Mouse (Mus musculus) left cerebral cortex, adult 8-10 months (tissue): ENCODE data around the gene Sema3g. TPM values are rescaled to one million over a fixed set of nuclear protein-coding genes. Genes with fewer than 3 reads are reported as not detected.
A peak's percentile ranks its signal among the peaks of the same experiment; 100 is the strongest.

ENCODE experiments used
- DNase-seq, 2 experiments: peaks; one replicate each; pipeline ENCODE4 v3.0.0; 2022; ENCODE audit warnings: low spot score in 2 of 2
- total RNA-seq, 4 experiments: library from RNA; stranded (reverse); gene quantifications; 2 replicates each; pipeline ENCODE4 v1.2.4; 2022

The Sema3g gene
- total RNA-seq, 4 experiments from 2014 or later = 5.0 to 6.0 (median 5.7) TPM

DNA sequence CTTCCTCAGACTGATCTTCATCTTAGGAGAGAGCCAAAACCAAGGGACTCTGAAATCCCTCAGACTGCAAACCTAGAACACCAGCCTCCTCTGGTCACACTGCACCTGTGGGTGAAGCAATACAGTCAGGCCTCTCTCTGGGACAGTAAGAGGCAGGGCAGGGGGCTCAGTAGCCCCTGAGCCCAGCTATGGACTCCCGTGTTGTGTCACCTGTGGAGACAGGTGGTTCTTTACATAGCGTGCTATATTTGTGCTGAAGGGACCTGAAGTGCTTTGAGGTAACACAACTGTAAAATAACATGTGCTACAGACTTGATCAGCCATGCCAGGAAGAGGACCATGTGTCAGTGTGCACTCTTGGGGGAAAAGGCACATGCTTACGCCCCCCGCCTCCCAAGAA, 22.1 kb upstream of the Sema3g start:
- DNase-seq = no peak

DNA sequence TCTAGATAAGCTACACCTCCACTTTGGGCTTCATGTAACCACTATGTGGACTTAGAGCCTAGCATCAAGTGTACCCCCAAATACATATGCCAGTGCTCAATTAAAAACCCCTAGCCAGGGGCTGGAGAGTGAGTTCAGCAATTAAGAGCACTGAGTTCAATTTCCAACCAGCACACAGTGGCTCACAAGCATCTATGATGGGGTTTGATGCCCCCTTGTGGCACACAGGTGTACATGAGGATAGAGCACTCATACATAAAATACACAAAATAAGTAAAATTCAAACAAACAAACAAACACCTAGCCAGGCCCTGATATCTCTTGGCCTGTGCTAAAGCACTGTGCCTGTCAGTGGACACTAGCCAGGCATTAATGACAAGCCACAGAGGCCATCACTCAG, 21.7 kb upstream of the Sema3g start:
- no peak for DNase-seq

DNA sequence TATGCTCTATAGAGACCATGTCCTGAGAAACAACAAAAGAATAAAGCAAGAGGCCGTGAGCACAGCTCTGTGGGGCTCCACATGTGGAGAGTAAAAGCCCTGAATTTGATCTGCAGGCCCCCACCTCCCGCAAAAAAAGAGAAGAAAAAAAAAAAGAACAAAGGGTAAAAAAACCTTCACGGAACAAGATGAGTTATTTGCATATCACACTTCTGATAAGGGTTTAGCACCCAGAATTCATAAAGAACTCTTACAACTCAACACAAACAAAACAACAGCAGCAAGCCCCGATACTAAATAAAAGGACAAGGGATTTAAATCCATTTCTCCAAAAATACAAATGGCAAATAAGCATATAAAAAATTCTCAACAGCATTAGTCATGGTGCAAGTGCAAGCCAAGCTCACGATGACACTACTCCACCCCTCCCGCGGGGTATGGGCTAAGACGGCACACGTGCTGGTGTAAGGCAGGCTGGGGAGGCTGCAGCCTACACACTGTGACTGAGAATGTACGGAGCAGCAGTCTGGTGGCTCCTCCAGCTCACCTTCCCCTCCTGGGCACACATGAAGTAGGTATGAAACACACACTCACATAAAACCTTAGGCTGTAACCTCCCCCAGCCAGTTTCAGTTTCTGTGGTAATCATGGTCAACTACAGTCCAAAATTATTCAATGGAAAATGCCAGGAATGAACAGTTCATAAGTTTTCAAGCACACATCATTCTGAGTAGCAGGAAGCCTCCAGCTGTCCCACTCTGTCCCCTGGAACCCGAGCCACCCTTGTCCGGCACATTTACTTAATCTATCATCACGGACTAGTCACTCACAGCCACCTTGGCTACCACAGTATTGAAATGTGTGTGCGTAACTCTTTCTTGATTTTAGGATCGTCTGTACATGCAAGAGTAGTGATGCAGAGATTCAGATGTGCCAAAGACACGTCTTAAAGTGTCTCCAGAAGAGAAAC, 19.8 kb upstream of the Sema3g start:
- peak in 1 of 2 experiments; percentile 71 for DNase-seq

DNA sequence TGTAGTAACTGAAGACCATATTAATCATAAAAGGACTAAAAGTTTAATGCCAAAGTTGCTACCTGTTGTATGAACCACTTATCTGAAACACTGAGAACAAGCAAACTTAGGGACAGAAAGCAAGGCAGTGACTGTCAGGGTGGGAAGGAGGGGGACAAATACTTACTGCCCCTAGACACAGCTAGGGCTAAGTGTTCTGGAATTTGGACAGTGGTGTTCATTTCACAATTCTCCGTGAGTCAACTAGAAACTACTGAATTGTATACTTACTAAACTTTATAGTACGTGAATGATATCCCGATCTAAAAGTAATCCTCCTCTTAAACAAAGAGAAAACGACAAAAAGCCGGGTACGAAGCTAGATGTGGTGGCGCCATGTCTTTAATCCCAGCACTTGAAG, 18.1 kb upstream of the Sema3g start:
- no peak for DNase-seq

DNA sequence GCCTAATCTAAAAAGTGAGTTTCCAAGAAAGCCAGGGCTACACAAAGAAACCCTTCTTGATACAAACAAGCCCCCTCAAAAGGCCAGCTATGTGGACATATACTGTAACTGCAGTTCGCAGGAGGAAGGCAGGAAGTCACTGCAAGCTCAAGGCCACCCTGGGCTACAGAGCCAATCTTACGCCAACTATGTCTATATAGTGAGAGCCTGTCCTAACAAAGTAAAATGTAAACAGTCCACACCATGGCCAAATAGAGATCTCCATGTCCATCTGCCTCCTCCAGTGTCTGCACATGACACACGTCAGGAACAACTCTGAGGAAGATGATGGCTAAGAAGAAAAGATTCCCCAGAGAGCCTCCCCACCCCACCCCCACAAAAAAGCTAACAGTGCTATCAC, 17.6 kb upstream of the Sema3g start:
- DNase-seq = no peak

DNA sequence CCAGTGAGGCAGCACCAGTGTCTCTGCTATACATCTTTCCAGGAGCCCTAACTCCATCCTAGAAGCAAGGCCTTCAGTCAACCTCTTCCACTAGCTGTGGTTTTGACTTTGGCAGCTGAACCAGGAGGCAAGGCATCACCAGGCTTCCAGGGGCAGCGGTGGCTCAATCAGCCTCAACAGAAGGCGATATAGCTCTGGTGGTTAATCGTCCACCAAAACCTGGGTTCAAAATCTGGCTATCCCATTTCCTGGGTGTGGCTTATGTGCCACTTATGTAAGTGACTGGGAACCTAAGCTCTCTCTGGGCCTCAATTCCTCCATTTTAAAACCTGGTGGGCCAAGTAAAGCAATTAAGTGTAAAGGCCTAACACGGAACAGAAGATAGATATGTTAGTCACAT, 12.8 kb upstream of the Sema3g start:
- DNase-seq = no peak

DNA sequence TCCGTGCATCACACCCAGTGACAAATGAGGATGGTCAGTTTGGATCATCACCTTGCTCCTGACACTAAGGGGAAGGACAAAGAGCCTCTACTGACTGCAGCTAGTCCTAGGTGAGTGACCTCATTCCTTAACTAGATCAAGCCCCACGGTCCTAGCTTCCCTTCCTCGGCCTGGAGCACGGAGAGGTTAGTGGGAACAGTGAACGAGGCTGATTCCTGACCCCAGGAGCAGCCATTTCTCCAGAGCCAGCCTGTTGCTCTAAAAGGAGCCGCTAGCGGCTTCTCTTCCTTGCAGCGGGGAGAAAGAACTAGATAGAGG, 12.5 kb upstream of the Sema3g start:
- no peak for DNase-seq

DNA sequence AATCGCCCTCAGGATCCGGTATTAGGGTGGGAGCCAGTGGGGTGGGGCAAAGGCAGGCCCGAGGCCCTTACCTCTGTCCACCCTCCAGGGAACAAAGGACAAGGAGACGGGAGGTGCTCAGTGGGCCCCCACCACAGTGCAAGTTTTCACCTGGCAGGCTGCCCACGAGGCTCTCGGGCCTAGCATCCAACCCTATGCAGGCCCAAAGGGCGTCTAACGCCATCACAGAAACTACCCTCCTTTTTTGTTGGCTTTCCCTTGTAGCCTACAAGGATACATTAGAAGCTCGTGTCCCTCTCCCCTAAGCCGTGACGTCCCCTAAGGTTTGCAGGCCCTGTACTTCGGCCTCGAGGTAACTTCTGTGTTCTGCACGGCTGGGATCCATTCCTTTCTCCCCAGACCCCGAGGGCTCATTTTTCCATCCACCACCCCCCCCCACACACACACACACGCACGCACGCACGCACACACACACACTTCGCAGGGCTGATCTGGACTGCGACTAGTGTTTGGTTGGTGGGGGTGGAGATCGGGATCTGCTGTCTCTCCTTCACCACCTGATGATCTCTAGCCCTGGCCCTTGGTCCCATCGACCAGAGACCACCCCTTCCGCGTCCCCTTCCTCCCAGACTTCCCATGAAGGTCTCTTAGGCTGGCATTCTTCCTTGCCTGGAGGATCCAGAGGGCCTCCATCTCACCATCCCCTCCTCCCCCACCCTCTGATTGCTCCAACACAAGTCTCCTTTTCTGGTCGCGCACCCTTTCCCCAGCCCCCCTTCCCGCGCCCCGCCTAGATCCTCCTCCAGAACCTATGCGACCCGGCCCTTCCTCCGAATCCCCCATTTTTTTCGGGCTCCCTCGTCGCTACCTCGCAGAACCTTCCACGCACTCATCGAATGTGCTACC, 11.8 kb upstream of the Sema3g start:
- DNase-seq = no peak

DNA sequence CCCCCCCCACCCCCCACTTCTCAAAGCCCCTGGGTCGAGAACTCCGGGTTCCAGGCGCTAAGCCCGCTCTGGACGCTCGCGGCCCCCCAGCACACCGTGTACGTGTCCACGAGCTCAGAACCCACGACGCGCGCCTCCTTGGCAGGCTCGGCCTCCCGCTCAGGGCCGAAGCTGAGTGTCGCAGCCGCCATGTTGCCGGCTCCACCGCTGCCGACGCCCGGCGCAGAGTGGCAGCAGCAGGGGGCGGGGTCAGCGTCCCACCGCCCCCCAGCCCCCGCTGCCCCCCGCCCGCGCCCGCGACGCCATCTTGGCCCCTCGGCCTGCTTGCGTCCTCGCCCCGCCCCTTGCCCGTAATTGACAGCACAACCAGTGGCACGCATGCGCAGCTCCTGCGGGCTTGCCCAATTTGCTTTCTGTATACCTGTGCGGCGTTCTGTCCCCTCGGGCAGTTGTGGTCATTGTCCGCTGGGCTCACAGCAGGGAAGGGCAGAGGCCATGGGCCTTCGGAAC, 11.1 kb upstream of the Sema3g start:
- DNase-seq = peak; percentile 87 to 93

DNA sequence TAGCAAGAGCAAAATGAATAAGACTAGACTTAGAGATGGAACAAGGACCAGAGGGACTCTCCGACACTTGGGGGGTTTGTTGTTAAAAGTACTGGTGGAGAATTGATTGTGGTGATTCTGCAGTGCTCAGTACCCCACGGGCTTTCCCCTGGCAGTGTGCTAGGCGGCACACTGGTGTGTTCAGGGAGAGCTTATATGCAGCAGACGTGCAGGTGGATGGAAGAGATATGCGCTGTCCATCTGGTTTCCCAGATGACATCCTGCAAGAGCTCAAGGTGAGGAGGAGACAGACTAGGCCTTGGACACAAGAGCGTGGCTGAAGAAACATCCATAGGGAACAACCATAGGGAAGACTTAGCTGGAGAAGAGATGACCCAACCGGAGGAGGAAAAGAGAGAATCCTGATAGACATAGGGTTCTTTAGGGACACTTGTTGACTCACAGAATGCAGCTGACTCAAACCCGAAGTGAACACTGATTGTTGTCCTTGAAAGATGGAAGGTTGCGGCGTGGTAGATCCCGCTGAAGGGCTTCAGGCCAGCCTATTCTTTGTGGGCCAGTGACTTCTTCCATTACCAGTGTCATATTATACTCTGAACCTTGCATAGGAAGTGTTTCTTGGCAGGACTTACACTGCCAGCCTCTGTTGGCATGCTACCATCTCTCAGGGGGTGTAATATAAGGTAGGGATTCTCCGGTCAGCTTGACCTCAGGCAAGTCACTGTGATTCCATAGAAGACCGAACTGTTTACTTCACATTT, 10.4 kb upstream of the Sema3g start:
- DNase-seq = no peak

DNA sequence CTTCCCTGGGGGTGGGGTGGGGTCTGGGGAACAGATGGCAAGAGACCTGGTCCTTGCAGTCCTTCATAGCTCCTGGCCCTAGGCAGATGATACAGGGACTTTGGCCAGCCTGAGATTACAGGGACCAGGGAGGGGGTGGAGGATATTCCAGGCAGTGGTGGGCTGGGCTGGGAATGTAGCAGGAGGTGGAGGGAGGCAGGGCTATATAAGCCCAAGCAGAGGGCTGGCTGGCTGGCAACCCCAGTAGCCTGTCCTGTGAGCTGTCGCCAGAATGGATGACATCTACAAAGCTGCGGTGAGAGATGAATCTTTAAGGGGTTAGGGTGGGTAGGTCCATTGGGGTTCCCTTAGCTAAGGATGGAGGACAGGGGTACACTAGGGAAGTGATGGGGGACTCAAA, 9.6 kb upstream of the Sema3g start, which contains the start of gene Tnnc1:
TSS of gene Tnnc1 (plus strand) at position 229 of the 400 bp plus-strand sequence.
- DNase-seq = no peak

DNA sequence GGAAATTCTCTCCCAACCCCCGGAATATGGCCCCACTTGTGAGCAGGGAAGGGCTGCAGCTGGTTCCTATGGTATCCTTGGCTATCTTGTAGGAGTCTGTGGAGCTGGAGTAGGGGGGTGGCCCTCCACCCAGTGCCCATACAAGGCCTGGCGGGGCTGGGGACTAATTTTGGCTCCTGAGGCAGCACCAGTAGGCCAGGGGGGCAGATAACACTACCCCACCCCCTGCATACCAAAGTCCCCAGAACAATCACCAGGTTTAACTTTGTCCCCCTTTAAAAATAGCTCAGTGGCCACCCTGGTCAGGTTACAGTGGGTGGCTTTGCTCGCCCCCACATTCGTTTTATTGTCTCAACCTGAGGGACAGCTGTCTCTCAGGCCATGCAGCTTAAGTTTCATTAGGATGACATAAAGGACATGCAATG, 8.5 kb upstream of the Sema3g start:
- DNase-seq = no peak

DNA sequence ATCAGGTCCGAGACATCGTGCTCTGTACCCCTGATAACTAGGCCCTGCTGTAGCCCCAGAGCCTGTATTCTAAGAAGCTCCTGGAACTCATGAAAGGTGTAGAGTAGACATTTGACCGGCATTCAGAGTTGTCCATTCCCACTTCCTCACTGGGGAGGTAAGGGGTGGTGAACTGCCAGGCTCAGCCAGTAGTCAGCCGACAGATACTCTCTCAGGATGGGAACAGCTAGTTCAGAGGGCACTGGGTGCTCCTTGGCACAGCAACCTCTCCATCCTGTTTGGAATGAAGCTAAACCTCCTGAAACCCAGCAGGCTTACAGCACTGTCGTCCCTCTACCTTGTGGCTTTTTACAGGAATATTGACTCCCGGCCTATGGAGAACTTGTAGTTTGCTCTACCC, 5.8 kb upstream of the Sema3g start:
- DNase-seq = no peak

DNA sequence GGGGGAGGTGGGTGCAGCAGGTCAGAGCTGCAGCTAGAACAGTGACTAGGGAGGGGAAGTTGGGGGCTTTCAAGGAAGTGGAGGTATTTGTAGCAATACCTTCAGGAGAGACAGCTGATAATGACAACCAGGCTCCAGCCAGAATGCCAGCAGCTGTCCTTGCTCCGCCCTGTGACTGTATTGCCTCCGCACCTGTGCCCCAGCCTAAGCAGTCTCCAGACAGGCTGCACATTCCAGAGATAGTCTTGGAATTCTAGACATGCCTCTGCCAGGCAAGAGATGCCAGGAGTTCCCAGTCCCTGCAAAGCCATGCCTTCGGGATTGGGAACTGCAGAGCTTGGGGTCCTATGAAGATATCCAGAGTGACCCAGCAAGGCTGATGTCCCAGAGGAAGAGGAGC, 5.2 kb upstream of the Sema3g start:
- DNase-seq = no peak

DNA sequence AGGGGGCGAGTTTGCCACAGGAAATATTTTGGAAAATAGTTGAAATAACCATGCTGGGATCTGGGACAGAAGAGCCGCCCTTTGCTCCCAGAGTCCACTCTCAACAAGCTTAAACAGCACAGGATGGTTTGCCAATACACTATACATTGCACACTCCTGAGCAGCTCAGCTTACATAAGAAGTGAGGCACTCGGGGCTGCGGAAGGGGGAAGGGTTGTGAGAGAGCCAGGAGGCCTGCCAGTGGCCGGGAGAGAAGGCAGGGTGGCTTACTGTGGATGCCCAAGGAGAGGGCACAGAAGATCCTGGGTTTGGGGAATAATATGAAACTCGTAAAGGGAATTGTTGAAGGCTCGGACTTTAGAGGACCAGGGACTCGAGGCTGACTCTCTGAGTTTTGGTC, 3.8 kb upstream of the Sema3g start:
- DNase-seq = no peak

DNA sequence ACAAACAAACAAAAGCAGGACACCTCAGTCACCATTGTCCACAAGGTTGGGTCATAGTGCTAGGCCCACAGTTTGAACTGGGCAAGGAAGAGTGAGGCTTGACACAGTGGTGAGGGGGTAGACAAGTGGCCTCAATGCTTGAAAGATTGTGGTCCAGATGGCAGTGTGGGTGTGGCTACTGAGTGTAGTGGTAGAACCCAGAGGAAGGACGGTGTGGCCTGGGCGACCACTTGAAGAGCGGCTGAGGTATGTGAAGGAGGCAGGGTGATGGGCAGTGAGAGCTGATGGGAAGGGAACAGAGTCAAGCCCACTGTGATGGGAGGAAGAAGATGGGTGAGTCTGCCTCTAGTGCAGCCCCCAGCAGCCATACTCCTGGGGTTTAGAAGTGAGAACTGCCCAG, 3.0 kb upstream of the Sema3g start:
- no peak for DNase-seq

DNA sequence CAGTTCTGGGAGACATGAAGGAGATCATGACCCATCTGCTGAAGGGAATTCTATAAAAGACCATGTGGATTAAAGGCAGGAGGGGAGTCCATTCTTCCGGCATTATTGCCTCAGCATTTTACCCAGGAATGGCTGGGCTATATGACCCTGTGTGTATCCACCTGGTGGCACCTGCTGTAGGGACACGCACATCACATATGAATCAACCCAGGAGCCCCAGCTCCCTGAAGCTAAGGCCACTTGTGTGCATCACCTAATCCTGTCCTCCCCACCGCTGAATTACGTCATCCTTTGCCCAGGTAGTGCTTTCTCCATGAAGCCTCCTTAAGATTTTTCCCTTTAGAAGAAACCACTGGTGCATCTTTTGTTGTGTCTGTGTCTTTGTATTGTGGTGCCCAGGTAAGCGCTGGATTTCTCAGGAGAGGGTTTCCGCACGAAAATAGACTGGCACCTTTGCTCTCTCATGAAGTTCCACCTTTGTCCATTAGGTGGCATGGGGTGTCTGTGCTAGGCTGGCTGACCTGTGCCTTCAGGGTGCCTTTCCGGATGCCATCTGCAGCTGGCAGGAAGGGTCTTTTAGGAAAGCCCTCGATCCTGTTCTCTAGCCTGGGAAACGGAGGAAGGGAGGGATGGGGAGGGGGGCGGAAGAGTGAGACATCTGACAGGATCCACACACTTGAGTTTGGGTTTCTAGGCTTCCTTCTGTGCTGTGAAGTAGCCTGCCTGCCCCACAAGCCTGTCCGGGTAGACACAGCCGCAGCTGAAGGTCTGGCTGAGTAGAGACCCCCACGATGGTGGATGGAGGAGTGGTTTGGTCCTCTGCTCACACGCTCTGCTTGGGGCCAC, 2.3 kb upstream of the Sema3g start:
- peak in 1 of 2 experiments; percentile 30 for DNase-seq

DNA sequence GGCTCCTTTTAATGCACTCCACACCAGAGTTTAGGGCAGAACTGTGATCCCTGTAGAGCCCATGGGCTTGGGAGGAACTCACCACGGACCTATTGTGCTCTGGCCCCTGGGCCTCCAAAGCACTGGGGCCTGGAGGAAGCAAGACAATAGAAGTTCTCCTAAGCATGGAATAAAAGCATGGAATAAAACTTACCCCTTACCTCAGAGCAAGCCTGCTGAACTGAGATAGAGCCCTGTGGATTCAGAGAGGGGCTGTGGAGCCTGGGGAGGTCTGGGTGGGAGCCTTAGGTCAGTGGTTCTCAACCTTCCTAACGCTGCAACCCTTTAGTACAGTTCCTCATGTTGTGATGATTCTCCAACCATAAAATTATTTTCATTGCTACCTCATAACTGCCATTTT, 814 bp upstream of the Sema3g start, which contains the start of gene Nisch:
TSS of gene Nisch (minus strand) at position 101 of the 400 bp plus-strand sequence.
- no peak for DNase-seq

DNA sequence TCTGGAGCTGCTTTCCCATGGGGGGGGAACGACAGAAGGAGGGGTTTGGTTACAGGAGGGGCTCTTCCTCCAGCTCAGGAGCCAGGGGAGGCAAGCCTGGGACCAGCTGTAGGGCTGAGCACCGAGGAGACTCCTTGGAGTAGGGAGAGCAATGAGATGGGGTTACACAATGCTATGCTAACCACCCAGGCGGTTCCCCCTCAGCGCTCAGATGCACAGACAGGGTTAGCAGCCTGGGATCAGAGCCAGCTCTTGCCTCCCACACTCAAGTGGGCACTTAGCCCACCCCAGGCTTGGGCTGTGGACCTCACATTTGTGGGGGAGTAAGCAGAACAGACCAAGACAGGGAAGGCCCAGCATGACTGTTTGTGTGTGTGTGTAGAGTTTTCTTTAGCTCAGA, 9.3 kb downstream of the Sema3g start:
- peak; percentile 14 to 53 for DNase-seq

DNA sequence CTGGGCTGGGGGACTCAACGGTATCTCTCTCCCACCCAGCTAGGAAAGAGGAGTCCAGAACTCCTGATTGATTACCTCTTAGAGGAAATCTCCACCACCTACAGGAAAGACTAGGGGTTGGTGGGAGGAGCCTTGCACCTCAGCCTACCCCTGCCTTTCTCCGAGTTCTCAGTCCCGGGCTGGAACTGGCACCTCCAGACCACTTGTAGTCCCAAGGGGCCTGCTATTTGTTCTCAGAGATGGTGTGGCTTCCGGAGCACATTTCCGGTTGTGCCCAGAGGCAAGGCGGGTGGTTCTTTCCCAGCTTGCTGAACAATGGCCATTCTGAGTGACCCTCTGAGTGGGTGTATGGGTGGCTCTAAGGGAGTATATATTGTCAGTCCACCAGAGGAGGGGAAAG, 10.6 kb downstream of the Sema3g start:
- no peak for DNase-seq
